Comparison of ENCODE assay signal across 20 mouse cellular contexts in the genomic region with DNA sequence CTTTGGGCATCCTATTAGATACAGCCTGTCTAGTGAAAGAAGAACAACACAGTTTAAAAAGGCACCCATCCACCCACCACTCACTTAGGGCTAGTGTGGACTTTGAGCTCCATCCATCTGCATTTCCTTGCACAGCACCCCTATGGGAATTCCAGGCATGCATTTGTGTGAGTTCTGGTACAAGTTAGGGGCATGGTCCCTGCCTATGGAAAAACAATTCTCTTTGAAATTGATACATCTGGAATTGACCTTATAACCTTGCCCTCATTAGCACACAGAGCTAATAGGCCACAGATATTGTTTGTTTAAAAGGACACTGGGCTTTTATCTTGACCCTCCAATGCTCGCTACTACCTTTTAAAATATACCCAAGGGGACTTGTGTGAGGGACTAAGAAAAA. TPM values are rescaled to one million over a fixed set of nuclear protein-coding genes. Genes with fewer than 3 reads are reported as not detected.
DNase-seq lines count a peak whose midpoint lies in the region; ATAC-seq lines count a peak whose summit lies in the region.
"Had no signal": no experiment of that assay in that cellular context is flagged by ENCODE, and none has a peak within 500 bp of the region (broad histone marks: within the 10 kb centered on the region; RNA-seq: fewer than 3 reads in every experiment).

No protein-coding gene starts in this region.

- no peaks in the 10 kb centered on the region for H3K9me3 ChIP-seq in embryonic facial prominence, embryonic 10.5 days
- no peaks in the 10 kb centered on the region for H3K9me3 ChIP-seq in limb, embryonic 10.5 days (replicated peaks)
- H3K9me3 ChIP-seq: embryonic facial prominence, embryonic 13.5 days; forebrain, embryonic 12.5 days; heart, embryonic 12.5 days; hindbrain, embryonic 10.5 days; intestine, embryonic 15.5 days had no signal

- no peak for ATAC-seq in frontal cortex, adult (ENCODE audit: low TSS enrichment)
- ATAC-seq: forebrain, embryonic 16.5 days; intestine, embryonic 15.5 days had no signal

- no peak overlapping the region for H3K4me3 ChIP-seq in embryonic facial prominence, embryonic 10.5 days
- H3K4me3 ChIP-seq in limb, embryonic 10.5 days: no peak overlapping the region
- H3K4me3 ChIP-seq: embryonic facial prominence, embryonic 13.5 days; forebrain, embryonic 12.5 days; gastrocnemius, adult 2 months; heart, embryonic 12.5 days; hindbrain, embryonic 10.5 days; intestine, embryonic 15.5 days had no signal

- peaks cover 11% of the 10 kb centered on the region; the same call in 1 of the 2 replicates for H3K36me3 ChIP-seq in embryonic facial prominence, embryonic 10.5 days (replicated peaks)
- H3K36me3 ChIP-seq in limb, embryonic 10.5 days: no peaks in the 10 kb centered on the region
- H3K36me3 ChIP-seq: embryonic facial prominence, embryonic 13.5 days; forebrain, embryonic 12.5 days; hindbrain, embryonic 10.5 days; intestine, embryonic 15.5 days had no signal

- peak; percentile 59 for DNase-seq in embryo, embryonic 10 days (ENCODE audit: low spot score)
- DNase-seq in embryonic facial prominence, embryonic 10.5 days (ENCODE audit: low spot score): peak; percentile 57
- peak; percentile 42 for DNase-seq in limb, embryonic 10.5 days (ENCODE audit: low spot score)
- DNase-seq in mesoderm, embryonic 11.5 days (ENCODE audit: low read depth, low spot score): peak; percentile 47
- DNase-seq in urinary bladder, postnatal 4 days (ENCODE audit: low spot score in 2 of 2): no peak
- no peak for DNase-seq in neural tube, embryonic 10.5 days (ENCODE audit: extremely low spot score, low spot score)
- DNase-seq: adrenal gland, postnatal 25 days; B cell, adult 2 months; cerebellum, adult 2 months; cerebellum, postnatal 10 days; gastrocnemius, adult 2 months; gastrocnemius, postnatal 25 days had no signal

- no peaks in the 10 kb centered on the region for H3K27me3 ChIP-seq in embryonic facial prominence, embryonic 10.5 days (replicated peaks; ENCODE audit: low read depth, poor library complexity, severe bottlenecking)
- peaks cover 6% of the 10 kb centered on the region; the same call in 1 of the 2 replicates for H3K27me3 ChIP-seq in limb, embryonic 10.5 days (ENCODE audit: low read depth, poor library complexity, severe bottlenecking)
- H3K27me3 ChIP-seq: embryonic facial prominence, embryonic 13.5 days; forebrain, embryonic 12.5 days; heart, embryonic 12.5 days; intestine, embryonic 15.5 days had no signal

- 20% methylated on average over 1 of the region's 1 CpGs for WGBS in embryonic facial prominence, embryonic 10.5 days
- whole genome bisulfite sequencing in limb, embryonic 10.5 days: 20% methylated on average over 1 of the region's 1 CpGs

- H3K4me1 ChIP-seq in embryonic facial prominence, embryonic 10.5 days: peaks cover 61% of the 10 kb centered on the region
- H3K4me1 ChIP-seq in limb, embryonic 10.5 days: peaks cover 92% of the 10 kb centered on the region
- H3K4me1 ChIP-seq: intestine, embryonic 15.5 days had no signal

- H3K27ac ChIP-seq in embryonic facial prominence, embryonic 10.5 days (replicated peaks): no peak overlapping the region
- H3K27ac ChIP-seq in limb, embryonic 10.5 days: peak overlapping the region; percentile 72
- H3K27ac ChIP-seq: embryonic facial prominence, embryonic 13.5 days; forebrain, embryonic 12.5 days; gastrocnemius, adult 2 months; hindbrain, embryonic 10.5 days; hindbrain, embryonic 14.5 days; intestine, embryonic 15.5 days had no signal

RNA-seq across cellular contexts. Expression of a gene that starts 11.6 kb away (rescaled TPM):
- 38.0 and 48.9 TPM in 2 replicates for polyA plus RNA-seq in embryonic facial prominence, embryonic 10.5 days (2016; fragmentation: Nextera tagmentation; extraction: Ambion mirVana)
- 17.5 and 58.7 TPM in 2 replicates for polyA plus RNA-seq in limb, embryonic 10.5 days (2016; fragmentation: Nextera tagmentation; extraction: Ambion mirVana)

Comparison
In these comparisons a context has a peak if more than half of its experiments do, and no peak if none do; other contexts are left out.
1. DNase-seq: peak in embryo, embryonic 10 days (single experiment), embryonic facial prominence, embryonic 10.5 days (single experiment), limb, embryonic 10.5 days (single experiment) and mesoderm, embryonic 11.5 days (single experiment); none in urinary bladder, postnatal 4 days (0 of 2) and neural tube, embryonic 10.5 days (single experiment).